Mouse (Mus musculus) frontal cortex, adult (tissue): Measurements from ENCODE around the gene Iah1.
A peak's percentile ranks its signal among the peaks of the same experiment; 100 is the strongest.

Experiments
- ATAC-seq: cut with Nextera tagmentation; 2 replicates; pipeline ENCODE4 v1.9.2; 2017; ENCODE audit warnings: mild to moderate bottlenecking, moderate library complexity, mixed read lengths; ENCODE audit not compliant: low TSS enrichment

The Iah1 gene

GRCm38 (mm10) chr12:21364624-21365435, 48.6 kb downstream of the Iah1 start:
- ATAC-seq: no peak

GRCm38 (mm10) chr12:21368376-21369086, 52.3 kb downstream of the Iah1 start:
- ATAC-seq: no peak

- no peak for ATAC-seq
These were observed 52.9 kb downstream of the Iah1 start for GRCm38 (mm10) chr12:21369087-21369410.

GRCm38 (mm10) chr12:21370035-21370611, 53.9 kb downstream of the Iah1 start:
- ATAC-seq: no peak

- peak; percentile 99 for ATAC-seq
These were observed 57.1 kb downstream of the Iah1 start, which contains the start of gene Adam17 for GRCm38 (mm10) chr12:21373100-21373819. Gene Adam17 (minus strand): TSS chr12:21373632.
